Mouse (Mus musculus): ENCODE results near the gene Fpgs. TPM values are rescaled to one million over a fixed set of nuclear protein-coding genes. Genes with fewer than 3 reads are reported as not detected.

The Fpgs gene
- polyA plus RNA-seq, 1 experiment from 2014 or later, result 36.1 TPM

DNA sequence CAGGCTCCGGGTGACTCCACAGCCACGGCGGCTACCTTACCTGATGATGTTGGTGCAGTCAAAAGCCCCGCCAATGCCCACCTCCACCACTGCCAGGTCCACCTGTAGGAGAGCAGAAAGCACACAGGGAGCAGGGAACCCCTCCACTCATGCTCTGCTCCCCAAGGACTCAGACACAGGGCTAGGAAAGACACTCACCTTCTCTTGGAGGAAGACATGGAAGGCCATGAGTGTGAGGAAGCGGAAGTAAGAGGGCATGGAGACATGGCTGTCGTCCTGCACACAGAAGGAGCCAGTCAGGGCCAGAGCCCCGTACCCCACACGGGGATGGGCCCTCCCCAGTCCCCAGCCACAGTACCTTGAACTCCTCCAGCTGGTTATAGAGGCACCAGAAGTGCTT is 16.4 kb downstream of the Fpgs start:
- H3K9ac ChIP-seq (ENCODE audit: low read depth, low read length), result no peak overlapping the region
- H3K27ac ChIP-seq, result no peak overlapping the region
- H3K4me1 ChIP-seq (replicated peaks; ENCODE audit: insufficient read depth, low read length), result peaks cover 2% of the 10 kb centered on the region; the same call in 1 of the 2 replicates
- no peak overlapping the region for H3K4me2 ChIP-seq (ENCODE audit: low read length)
- H3K27me3 ChIP-seq (ENCODE audit: insufficient read depth, low read length), result no peaks in the 10 kb centered on the region
- H3K4me3 ChIP-seq (replicated peaks; ENCODE audit: low read depth, low read length), result no peak overlapping the region
- no peak for TF ChIP-seq CTCF (IDR thresholded peaks at IDR 0.05; ENCODE audit: low read depth)
- ATAC-seq (replicated peaks; ENCODE audit: low FRiP score, low read depth) (no peak), DNase-seq (ENCODE audit: low spot score) (no peak)
- H3K36me3 ChIP-seq (ENCODE audit: insufficient read depth, low read length), result peaks cover 45% of the 10 kb centered on the region
- WGBS, result 97% methylated on average over 8 of the region's 8 CpGs
- H3K9me3 ChIP-seq (replicated peaks; ENCODE audit: low read length), result no peaks in the 10 kb centered on the region

DNA sequence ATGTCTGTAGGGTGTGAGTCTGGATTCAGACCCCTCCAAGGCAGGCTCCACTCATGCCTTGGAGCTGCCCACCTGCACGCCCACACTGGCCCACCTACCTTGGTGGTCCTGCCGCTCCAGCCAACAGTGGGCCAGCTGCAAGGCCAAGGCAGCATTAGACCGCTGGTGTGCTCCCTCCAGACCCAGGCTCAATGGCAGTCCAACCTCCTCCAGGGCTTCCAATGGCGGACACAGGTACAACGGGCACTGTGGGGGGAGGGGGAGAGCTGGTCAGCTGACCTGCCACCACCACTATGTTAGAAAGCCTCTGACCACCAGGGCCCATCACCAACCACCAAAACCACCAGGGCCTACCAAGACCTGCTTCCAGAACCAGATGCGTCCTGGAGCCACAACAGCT is 17.3 kb downstream of the Fpgs start:
- Histone ChIP-seq H3K27ac (no peak overlapping the region), H3K4me2 (ENCODE audit: low read length) (no peak overlapping the region), H3K36me3 (ENCODE audit: insufficient read depth, low read length) (peaks cover 54% of the 10 kb centered on the region), H3K27me3 (ENCODE audit: insufficient read depth, low read length) (no peaks in the 10 kb centered on the region), H3K9me3 (replicated peaks; ENCODE audit: low read length) (no peaks in the 10 kb centered on the region), H3K4me1 (replicated peaks; ENCODE audit: insufficient read depth, low read length) (no peaks in the 10 kb centered on the region), H3K9ac (ENCODE audit: low read depth, low read length) (no peak overlapping the region), H3K4me3 (replicated peaks; ENCODE audit: low read depth, low read length) (no peak overlapping the region)
- 96% methylated on average over 6 of the region's 6 CpGs for WGBS
- no peak for ATAC-seq (replicated peaks; ENCODE audit: low FRiP score, low read depth)
- DNase-seq (ENCODE audit: low spot score), result no peak
- TF ChIP-seq CTCF (IDR thresholded peaks at IDR 0.05; ENCODE audit: low read depth), result no peak

DNA sequence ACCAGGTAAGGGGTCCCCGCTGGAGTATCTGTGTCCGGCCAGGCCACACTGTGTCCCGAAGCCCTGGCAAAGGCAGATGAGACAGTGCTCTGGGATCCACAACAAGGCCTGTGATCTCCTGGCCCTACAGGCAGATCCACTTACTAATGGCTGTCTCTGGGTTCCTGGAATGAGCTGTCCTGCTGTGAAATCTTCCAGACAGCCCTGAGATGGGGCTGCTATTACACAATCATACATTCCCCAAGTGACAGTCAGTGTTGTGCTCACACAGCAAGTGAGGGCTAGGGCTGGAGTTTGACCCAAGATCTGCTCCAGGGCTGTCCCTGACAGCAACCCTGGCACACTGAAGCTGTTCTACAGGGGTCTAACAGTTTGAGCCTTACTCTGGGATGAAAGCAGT is 18.1 kb downstream of the Fpgs start:
- H3K4me1 ChIP-seq (replicated peaks; ENCODE audit: insufficient read depth, low read length), result no peaks in the 10 kb centered on the region
- H3K4me3 ChIP-seq (replicated peaks; ENCODE audit: low read depth, low read length), result no peak overlapping the region
- no peak for DNase-seq (ENCODE audit: low spot score)
- no peak for TF ChIP-seq CTCF (IDR thresholded peaks at IDR 0.05; ENCODE audit: low read depth)
- H3K36me3 ChIP-seq (ENCODE audit: insufficient read depth, low read length), result peaks cover 58% of the 10 kb centered on the region
- no peaks in the 10 kb centered on the region for H3K9me3 ChIP-seq (replicated peaks; ENCODE audit: low read length)
- ATAC-seq (replicated peaks; ENCODE audit: low FRiP score, low read depth), result no peak
- H3K27ac ChIP-seq, result no peak overlapping the region
- no peaks in the 10 kb centered on the region for H3K27me3 ChIP-seq (ENCODE audit: insufficient read depth, low read length)
- 99% methylated on average over 3 of the region's 3 CpGs for WGBS
- no peak overlapping the region for H3K9ac ChIP-seq (ENCODE audit: low read depth, low read length)
- H3K4me2 ChIP-seq (ENCODE audit: low read length), result no peak overlapping the region

DNA sequence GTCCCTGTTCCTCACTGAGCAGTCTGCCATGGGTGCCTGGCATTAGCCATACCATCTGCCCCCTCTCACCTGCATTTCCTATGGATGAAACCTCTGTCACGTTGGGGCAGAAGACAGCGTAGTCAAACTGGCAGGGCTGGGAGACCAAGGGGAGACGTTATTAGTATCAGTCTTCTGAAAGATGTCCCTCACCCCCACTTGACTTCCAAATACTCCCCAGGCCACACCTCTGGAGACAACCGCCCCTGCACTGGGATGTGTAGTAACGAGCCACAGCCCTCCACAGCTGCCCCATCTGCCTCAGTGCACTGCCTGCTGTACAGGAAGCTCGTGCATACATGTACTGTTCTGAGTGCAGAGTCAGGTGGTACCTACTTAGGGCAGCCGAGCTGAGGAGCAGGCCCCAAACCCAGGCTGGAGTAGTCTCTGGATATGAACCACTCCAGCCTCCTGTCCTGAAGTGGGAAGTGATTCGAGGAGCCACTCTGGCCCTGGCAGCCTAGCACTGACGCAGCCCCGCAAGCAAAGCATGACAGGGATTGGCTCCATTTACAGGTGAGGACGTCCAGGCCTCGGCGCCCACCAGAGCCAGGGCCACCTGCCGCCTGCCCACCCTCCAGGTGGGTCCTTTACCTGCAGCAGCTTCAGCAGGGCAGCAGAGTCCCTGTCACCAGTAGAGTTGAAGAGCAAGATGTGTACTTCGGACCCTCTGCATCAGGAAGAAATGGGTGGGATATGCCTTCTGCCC is 19.1 kb downstream of the Fpgs start:
- H3K27ac ChIP-seq, result no peak overlapping the region
- no peaks in the 10 kb centered on the region for H3K9me3 ChIP-seq (replicated peaks; ENCODE audit: low read length)
- no peak for TF ChIP-seq CTCF (IDR thresholded peaks at IDR 0.05; ENCODE audit: low read depth)
- H3K36me3 ChIP-seq (ENCODE audit: insufficient read depth, low read length), result peaks cover 58% of the 10 kb centered on the region
- no peaks in the 10 kb centered on the region for H3K27me3 ChIP-seq (ENCODE audit: insufficient read depth, low read length)
- 86% methylated on average over 15 of the region's 15 CpGs for WGBS
- no peak overlapping the region for H3K4me2 ChIP-seq (ENCODE audit: low read length)
- no peak overlapping the region for H3K4me3 ChIP-seq (replicated peaks; ENCODE audit: low read depth, low read length)
- ATAC-seq (replicated peaks; ENCODE audit: low FRiP score, low read depth) (no peak), DNase-seq (ENCODE audit: low spot score) (no peak)
- H3K4me1 ChIP-seq (replicated peaks; ENCODE audit: insufficient read depth, low read length), result no peaks in the 10 kb centered on the region
- H3K9ac ChIP-seq (ENCODE audit: low read depth, low read length), result no peak overlapping the region

DNA sequence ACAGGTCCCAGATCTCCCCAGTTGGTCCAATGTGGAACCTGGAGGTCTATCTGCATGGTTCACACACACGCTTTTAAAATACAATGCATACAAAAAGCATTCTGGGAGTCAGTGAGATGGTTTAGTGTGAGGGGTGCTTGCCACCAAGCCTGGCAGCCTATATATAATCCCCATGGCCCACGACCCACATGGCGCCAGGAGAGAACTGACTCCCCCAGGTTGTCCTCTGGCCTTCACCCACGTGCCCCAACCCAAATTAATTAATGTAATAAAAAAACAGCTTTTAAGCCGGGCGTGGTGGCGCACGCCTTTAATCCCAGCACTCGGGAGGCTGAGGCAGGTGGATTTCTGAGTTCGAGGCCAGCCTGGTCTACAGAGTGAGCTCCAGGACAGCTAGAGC is 20.2 kb downstream of the Fpgs start:
- H3K27ac ChIP-seq, result no peak overlapping the region
- ATAC-seq (replicated peaks; ENCODE audit: low FRiP score, low read depth), result no peak

DNA sequence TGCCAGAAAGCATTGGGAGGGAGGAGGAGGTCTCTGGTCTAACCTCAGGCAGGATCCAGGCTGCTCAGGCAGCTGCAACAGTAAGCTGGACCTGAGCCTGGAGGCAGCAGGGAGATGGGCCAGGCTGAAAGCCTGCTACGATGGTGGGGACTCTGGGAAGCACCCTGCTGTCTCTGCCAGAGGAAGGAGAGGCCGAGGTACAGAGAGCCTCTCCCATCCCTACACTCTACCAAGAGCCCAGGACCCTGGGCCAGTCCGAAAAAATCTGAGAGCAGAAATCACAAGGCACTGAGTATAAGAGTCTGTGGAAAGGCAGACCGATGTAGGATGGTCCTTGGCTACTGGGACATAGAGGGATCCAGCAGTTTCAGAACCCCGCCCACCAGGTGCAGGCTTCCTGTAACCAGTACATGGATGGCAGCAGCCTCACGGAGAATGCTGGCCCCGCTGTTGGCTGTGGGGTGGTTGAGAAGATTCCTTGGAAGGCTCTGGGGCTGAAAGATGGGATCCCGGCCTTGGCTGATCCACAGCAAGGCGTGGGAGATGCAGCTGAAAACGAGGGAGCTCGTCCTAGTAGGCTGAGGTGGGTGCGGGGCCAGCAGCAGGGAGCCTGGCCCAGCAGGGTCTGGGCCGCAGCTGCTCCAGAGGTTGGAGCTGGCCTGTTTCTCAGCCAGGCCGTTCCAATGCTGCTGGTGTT is 21.1 kb downstream of the Fpgs start:
- no peak overlapping the region for H3K27ac ChIP-seq
- H3K9ac ChIP-seq (ENCODE audit: low read depth, low read length), result no peak overlapping the region
- H3K4me3 ChIP-seq (replicated peaks; ENCODE audit: low read depth, low read length), result no peak overlapping the region
- H3K4me1 ChIP-seq (replicated peaks; ENCODE audit: insufficient read depth, low read length), result no peaks in the 10 kb centered on the region
- H3K4me2 ChIP-seq (ENCODE audit: low read length), result no peak overlapping the region
- peaks cover 60% of the 10 kb centered on the region for H3K36me3 ChIP-seq (ENCODE audit: insufficient read depth, low read length)
- 76% methylated on average over 14 of the region's 14 CpGs for WGBS
- no peaks in the 10 kb centered on the region for H3K27me3 ChIP-seq (ENCODE audit: insufficient read depth, low read length)
- DNase-seq (ENCODE audit: low spot score) (no peak), ATAC-seq (replicated peaks; ENCODE audit: low FRiP score, low read depth) (no peak)
- no peak for TF ChIP-seq CTCF (IDR thresholded peaks at IDR 0.05; ENCODE audit: low read depth)
- no peaks in the 10 kb centered on the region for H3K9me3 ChIP-seq (replicated peaks; ENCODE audit: low read length)

More for the DNA sequence above, 20.2 kb downstream of the Fpgs start:
- no peaks in the 10 kb centered on the region for H3K9me3 ChIP-seq (replicated peaks; ENCODE audit: low read length)
- peaks cover 58% of the 10 kb centered on the region for H3K36me3 ChIP-seq (ENCODE audit: insufficient read depth, low read length)
- no peak overlapping the region for H3K9ac ChIP-seq (ENCODE audit: low read depth, low read length)
- H3K27me3 ChIP-seq (ENCODE audit: insufficient read depth, low read length), result no peaks in the 10 kb centered on the region
- DNase-seq (ENCODE audit: low spot score), result no peak
- H3K4me1 ChIP-seq (replicated peaks; ENCODE audit: insufficient read depth, low read length), result no peaks in the 10 kb centered on the region
- H3K4me3 ChIP-seq (replicated peaks; ENCODE audit: low read depth, low read length), result no peak overlapping the region
- no peak overlapping the region for H3K4me2 ChIP-seq (ENCODE audit: low read length)
- TF ChIP-seq CTCF (IDR thresholded peaks at IDR 0.05; ENCODE audit: low read depth), result no peak
- WGBS, result 84% methylated on average over 10 of the region's 10 CpGs
